Mouse (Mus musculus) liver, embryonic 12.5 days (tissue): ENCODE data around the gene Vash2. TPM values are rescaled to one million over a fixed set of nuclear protein-coding genes. Genes with fewer than 3 reads are reported as not detected.

Experiments
- ATAC-seq: fragments of 200-750 bp; cut with Nextera tagmentation; 2 replicates; pipeline ENCODE4 v1.8.0; 2017; ENCODE audit warnings: moderate number of reproducible peaks, mild to moderate bottlenecking, moderate library complexity
- H3K27ac ChIP-seq: fragments of 300-500 bp; sonication (generic); 2 replicates; pipeline ENCODE4 v1.5.1; 2016; ENCODE audit warnings: mild to moderate bottlenecking
- H3K27me3 ChIP-seq: fragments of 300-500 bp; sonication (generic); replicated peaks from 2 replicates; pipeline ENCODE4 v1.6.1; 2016; ENCODE audit warnings: mild to moderate bottlenecking, moderate library complexity
- H3K36me3 ChIP-seq: fragments of 300-500 bp; sonication (generic); 2 replicates; pipeline ENCODE4 v1.6.1; 2016; ENCODE audit warnings: mild to moderate bottlenecking, moderate library complexity
- H3K4me1 ChIP-seq: fragments of 300-500 bp; sonication (generic); 2 replicates; pipeline ENCODE4 v1.6.1; 2016
- H3K4me2 ChIP-seq: fragments of 300-500 bp; sonication (generic); 2 replicates; pipeline ENCODE4 v1.6.1; 2016; ENCODE audit warnings: mild to moderate bottlenecking, moderate library complexity
- H3K4me3 ChIP-seq: fragments of 300-500 bp; sonication (generic); 2 replicates; pipeline ENCODE4 v1.5.1; 2016; ENCODE audit warnings: mild to moderate bottlenecking, moderate library complexity
- H3K9ac ChIP-seq: fragments of 300-500 bp; sonication (generic); 2 replicates; pipeline ENCODE4 v1.6.1; 2016; ENCODE audit warnings: mild to moderate bottlenecking, moderate library complexity
- H3K9me3 ChIP-seq: fragments of 300-500 bp; sonication (generic); replicated peaks from 2 replicates; pipeline ENCODE4 v1.6.1; 2016; ENCODE audit warnings: mild to moderate bottlenecking, moderate library complexity
- WGBS: fragments of 180-500 bp; shearing (Covaris S2); methylation state at CpG from one replicate; pipeline ENCODE4 v1.1.7; 2016; ENCODE audit not compliant: insufficient replicate concordance; 5-methylcytosine and 5-hydroxymethylcytosine counted together
- polyA plus RNA-seq: library from polyadenylated mRNA; unstranded; fragments of >200 nt; fragmentation: Nextera tagmentation; extraction: Ambion mirVana; gene quantifications from 2 replicates; pipeline ENCODE4 v1.2.1, GENCODE M21; 2016

The Vash2 gene
- polyA plus RNA-seq, 1 experiment from 2014 or later = 3.9 TPM

DNA sequence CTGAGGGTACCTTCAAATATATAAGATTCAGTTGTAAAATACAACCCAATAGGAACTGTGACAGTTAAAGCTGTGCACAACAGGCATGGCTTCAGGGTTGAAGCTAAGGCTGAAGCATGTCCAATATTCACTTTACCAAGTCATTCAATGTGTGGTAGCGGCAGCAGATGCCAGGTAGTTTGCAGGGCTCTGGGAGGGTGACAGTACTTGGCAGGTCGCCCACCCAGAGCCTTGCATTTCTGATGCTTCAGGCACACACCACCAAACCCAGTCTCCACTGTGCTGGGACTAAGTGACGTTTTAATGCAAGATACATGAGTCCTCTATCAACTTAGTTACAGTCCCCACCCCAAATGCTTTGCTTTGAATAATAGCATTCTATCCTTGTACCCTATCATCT lies 21.6 kb upstream of the Vash2 start:
- Histone ChIP-seq H3K36me3 (peaks cover 16% of the 10 kb centered on the region), H3K27me3 (0 out of 2 replicates have a peak, but pooled peaks cover 2% of the 10 kb centered on the region), H3K9me3 (peaks cover 3% of the 10 kb centered on the region; the same call in 1 of the 2 replicates), H3K4me1 (no peaks in the 10 kb centered on the region), H3K27ac (no peak overlapping the region), H3K9ac (no peak overlapping the region), H3K4me2 (no peak overlapping the region), H3K4me3 (no peak overlapping the region)
- 79% methylated on average over 3 of the region's 3 CpGs for WGBS
- ATAC-seq = no peak

GRCm38 (mm10) chr1:190998027-190998426 lies 18.9 kb upstream of the Vash2 start:
- Histone ChIP-seq H3K9ac (no peak overlapping the region), H3K9me3 (peaks cover 3% of the 10 kb centered on the region; the same call in 1 of the 2 replicates), H3K27me3 (peaks cover 21% of the 10 kb centered on the region; the same call in 1 of the 2 replicates), H3K4me1 (no peaks in the 10 kb centered on the region), H3K4me3 (no peak overlapping the region), H3K36me3 (no peaks in the 10 kb centered on the region), H3K27ac (no peak overlapping the region), H3K4me2 (no peak overlapping the region)
- WGBS = 61% methylated on average over 1 of the region's 1 CpGs
- no peak for ATAC-seq

DNA sequence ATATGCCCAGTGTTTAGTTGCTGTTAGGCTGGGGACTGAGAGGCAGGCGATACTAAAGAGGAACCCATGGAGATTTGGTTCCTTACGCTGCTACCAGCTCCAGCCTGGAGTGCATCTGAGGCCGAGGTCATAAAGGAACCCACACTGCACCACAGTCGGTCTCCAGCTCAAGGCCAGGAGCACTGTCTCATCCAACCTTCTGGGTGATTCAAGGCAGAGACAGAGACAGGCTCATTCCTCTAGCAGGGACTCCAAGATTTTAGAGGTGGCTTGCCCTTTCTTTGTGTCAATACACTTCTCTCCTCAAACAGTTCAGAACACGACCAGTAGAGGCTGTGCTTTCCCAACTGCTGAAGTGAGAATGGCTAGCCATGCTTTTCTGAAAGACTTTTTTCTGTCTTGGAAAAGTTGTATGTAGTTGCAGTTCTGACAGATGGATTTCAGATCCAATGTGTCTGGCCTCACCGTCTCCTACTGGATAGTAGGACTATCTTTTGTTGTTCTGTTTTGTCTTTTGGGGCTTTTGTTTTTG lies 17.3 kb upstream of the Vash2 start:
- peaks cover 3% of the 10 kb centered on the region; the same call in 1 of the 2 replicates for H3K9me3 ChIP-seq
- H3K4me2 ChIP-seq = no peak overlapping the region
- H3K4me1 ChIP-seq = no peaks in the 10 kb centered on the region
- H3K36me3 ChIP-seq = no peaks in the 10 kb centered on the region
- 48% methylated on average over 6 of the region's 6 CpGs for WGBS
- no peak overlapping the region for H3K27ac ChIP-seq
- H3K9ac ChIP-seq = no peak overlapping the region
- no peak for ATAC-seq
- H3K4me3 ChIP-seq = no peak overlapping the region
- H3K27me3 ChIP-seq = peaks cover 21% of the 10 kb centered on the region; the same call in 1 of the 2 replicates

- peaks cover 3% of the 10 kb centered on the region; the same call in 1 of the 2 replicates for H3K9me3 ChIP-seq
- no peak overlapping the region for H3K4me3 ChIP-seq
- no peak overlapping the region for H3K27ac ChIP-seq
- no peaks in the 10 kb centered on the region for H3K36me3 ChIP-seq
- H3K4me1 ChIP-seq = no peaks in the 10 kb centered on the region
- peaks cover 21% of the 10 kb centered on the region; the same call in 1 of the 2 replicates for H3K27me3 ChIP-seq
- H3K4me2 ChIP-seq = no peak overlapping the region
- no peak for ATAC-seq
- 74% methylated on average over 7 of the region's 7 CpGs for WGBS
- no peak overlapping the region for H3K9ac ChIP-seq
These were observed 16.5 kb upstream of the Vash2 start for GRCm38 (mm10) chr1:190995548-190995947.

- H3K4me1 ChIP-seq = no peaks in the 10 kb centered on the region
- H3K4me3 ChIP-seq = no peak overlapping the region
- no peak overlapping the region for H3K9ac ChIP-seq
- H3K27me3 ChIP-seq = peaks cover 10% of the 10 kb centered on the region; the same call in 1 of the 2 replicates
- H3K36me3 ChIP-seq = no peaks in the 10 kb centered on the region
- 70% methylated on average over 9 of the region's 9 CpGs for WGBS
- no peak overlapping the region for H3K27ac ChIP-seq
- ATAC-seq = no peak
- no peaks in the 10 kb centered on the region for H3K9me3 ChIP-seq
- no peak overlapping the region for H3K4me2 ChIP-seq
These were observed 10.5 kb upstream of the Vash2 start for GRCm38 (mm10) chr1:190989437-190990082.

DNA sequence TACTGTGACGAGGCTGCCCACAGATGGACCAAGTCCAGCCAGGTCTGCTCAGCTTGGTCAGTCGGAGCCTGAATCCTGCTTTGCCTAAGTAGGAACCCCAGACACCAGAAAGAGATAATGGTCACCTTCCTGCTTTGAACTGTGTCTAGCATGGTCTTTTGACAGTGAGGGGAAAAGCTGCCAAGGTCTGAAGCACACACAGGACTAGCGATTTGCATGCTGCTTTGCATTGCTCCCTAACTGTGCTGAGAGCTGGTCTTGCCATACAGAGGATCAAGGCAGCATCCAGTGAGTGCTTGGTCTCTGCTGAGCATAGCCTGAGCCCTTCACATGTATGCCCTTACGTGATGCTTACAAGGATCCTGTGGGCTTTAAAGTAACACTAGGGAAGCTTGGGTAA lies 2.3 kb upstream of the Vash2 start:
- no peak for ATAC-seq
- H3K9ac ChIP-seq = no peak overlapping the region
- no peaks in the 10 kb centered on the region for H3K9me3 ChIP-seq
- no peak overlapping the region for H3K4me2 ChIP-seq
- H3K27me3 ChIP-seq = peaks cover 56% of the 10 kb centered on the region
- H3K27ac ChIP-seq = no peak overlapping the region
- WGBS = 65% methylated on average over 4 of the region's 4 CpGs
- H3K4me3 ChIP-seq = no peak overlapping the region
- H3K4me1 ChIP-seq = peaks cover 13% of the 10 kb centered on the region
- no peaks in the 10 kb centered on the region for H3K36me3 ChIP-seq

- no peak for ATAC-seq
- H3K4me1 ChIP-seq = peaks cover 13% of the 10 kb centered on the region
- whole genome bisulfite sequencing = 44% methylated on average over 1 of the region's 1 CpGs
- no peak overlapping the region for H3K4me3 ChIP-seq
- H3K36me3 ChIP-seq = no peaks in the 10 kb centered on the region
- no peak overlapping the region for H3K4me2 ChIP-seq
- peaks cover 65% of the 10 kb centered on the region for H3K27me3 ChIP-seq
- no peak overlapping the region for H3K27ac ChIP-seq
- H3K9me3 ChIP-seq = no peaks in the 10 kb centered on the region
- H3K9ac ChIP-seq = no peak overlapping the region
These were observed 1.4 kb upstream of the Vash2 start for GRCm38 (mm10) chr1:190980470-190980869.

GRCm38 (mm10) chr1:190978511-190979073 lies 504 bp downstream of the Vash2 start:
- 2% methylated on average over 46 of the region's 46 CpGs for WGBS
- H3K4me2 ChIP-seq = peak overlapping the region; percentile 72
- H3K4me3 ChIP-seq = peak overlapping the region; percentile 53
- peaks cover 13% of the 10 kb centered on the region for H3K4me1 ChIP-seq
- H3K36me3 ChIP-seq = no peaks in the 10 kb centered on the region
- H3K27me3 ChIP-seq = peaks cover 83% of the 10 kb centered on the region
- ATAC-seq = peak; percentile 38; the same call in 1 of the 2 replicates
- H3K27ac ChIP-seq = peak overlapping the region; percentile 64; the same call in 1 of the 2 replicates
- no peaks in the 10 kb centered on the region for H3K9me3 ChIP-seq
- peak overlapping the region; percentile 52 for H3K9ac ChIP-seq

- H3K9ac ChIP-seq = peak overlapping the region; percentile 52
- H3K4me3 ChIP-seq = peak overlapping the region; percentile 53
- no peak for ATAC-seq
- H3K27me3 ChIP-seq = peaks cover 89% of the 10 kb centered on the region
- H3K4me2 ChIP-seq = peak overlapping the region; percentile 72
- no peak overlapping the region for H3K27ac ChIP-seq
- peaks cover 13% of the 10 kb centered on the region for H3K4me1 ChIP-seq
- H3K36me3 ChIP-seq = no peaks in the 10 kb centered on the region
- H3K9me3 ChIP-seq = no peaks in the 10 kb centered on the region
- WGBS = 5% methylated on average over 22 of the region's 22 CpGs
These were observed 1.1 kb downstream of the Vash2 start for GRCm38 (mm10) chr1:190978001-190978400.

DNA sequence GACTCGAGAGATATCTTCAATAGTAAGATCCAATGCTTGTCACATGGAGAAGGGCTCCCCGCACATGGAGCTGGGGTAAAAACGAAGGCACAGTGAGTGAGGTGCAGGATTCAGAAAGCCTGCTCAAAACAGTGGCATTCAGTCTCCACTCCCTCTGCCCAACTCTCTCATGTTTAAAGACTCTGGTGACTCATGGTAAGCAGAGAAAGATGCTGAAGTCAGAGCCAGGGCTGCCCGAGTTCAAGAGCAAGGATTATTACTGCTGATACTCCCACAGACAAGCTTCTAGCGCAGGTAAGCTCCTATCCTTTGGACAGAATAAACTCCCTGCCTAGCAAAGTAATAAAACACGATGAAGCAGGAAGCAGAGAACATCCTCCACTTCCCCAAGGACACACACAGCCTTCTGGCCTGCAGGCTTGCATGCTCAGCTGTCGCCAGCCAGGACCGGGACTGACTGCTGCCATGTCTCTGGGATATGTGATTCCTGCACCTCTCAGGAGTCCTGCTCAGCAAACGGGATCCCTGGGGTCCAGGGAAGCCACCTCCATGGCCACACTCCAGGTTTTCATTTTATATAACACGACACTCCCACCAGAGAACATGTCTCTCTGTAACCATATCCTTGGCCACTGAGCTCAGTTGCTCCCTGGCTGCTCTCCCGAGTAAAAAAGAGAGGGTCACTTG lies 2.1 kb downstream of the Vash2 start:
- H3K36me3 ChIP-seq = no peaks in the 10 kb centered on the region
- H3K9ac ChIP-seq = no peak overlapping the region
- peaks cover 15% of the 10 kb centered on the region for H3K4me1 ChIP-seq
- no peak overlapping the region for H3K4me2 ChIP-seq
- no peak overlapping the region for H3K4me3 ChIP-seq
- WGBS = 47% methylated on average over 11 of the region's 11 CpGs
- no peak for ATAC-seq
- H3K27ac ChIP-seq = no peak overlapping the region
- H3K9me3 ChIP-seq = no peaks in the 10 kb centered on the region
- H3K27me3 ChIP-seq = peaks cover 98% of the 10 kb centered on the region

- Histone ChIP-seq H3K27me3 (peaks cover 77% of the 10 kb centered on the region), H3K9ac (no peak overlapping the region), H3K4me3 (no peak overlapping the region), H3K36me3 (no peaks in the 10 kb centered on the region), H3K4me2 (no peak overlapping the region), H3K4me1 (peaks cover 20% of the 10 kb centered on the region), H3K27ac (no peak overlapping the region), H3K9me3 (no peaks in the 10 kb centered on the region)
- no peak for ATAC-seq
- 24% methylated on average over 1 of the region's 1 CpGs for WGBS
These were observed 4.3 kb downstream of the Vash2 start for GRCm38 (mm10) chr1:190974833-190975232.

DNA sequence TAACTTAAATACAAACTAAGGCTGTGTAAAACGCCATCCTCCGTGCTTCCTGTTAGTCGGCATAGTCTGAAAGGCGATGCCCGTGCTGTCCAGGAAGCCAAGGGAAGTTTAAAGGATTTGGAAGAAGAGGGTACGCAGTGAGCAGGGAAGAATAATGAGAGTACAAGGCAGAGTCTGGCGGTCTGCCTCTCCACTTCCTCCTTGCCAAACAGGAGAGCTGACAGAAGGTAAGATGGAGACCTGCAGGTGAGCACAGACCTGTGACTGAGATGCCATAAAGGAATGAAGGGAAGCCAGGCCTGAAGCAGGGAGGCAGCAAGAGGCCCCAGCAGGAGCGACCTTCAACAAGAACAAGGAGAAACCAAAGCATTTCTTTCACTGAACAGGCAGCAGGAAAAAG lies 4.9 kb downstream of the Vash2 start:
- peaks cover 70% of the 10 kb centered on the region for H3K27me3 ChIP-seq
- WGBS = 65% methylated on average over 8 of the region's 8 CpGs

More for the DNA sequence above, 4.9 kb downstream of the Vash2 start:
- H3K36me3 ChIP-seq = no peaks in the 10 kb centered on the region
- no peak overlapping the region for H3K4me3 ChIP-seq
- no peak for ATAC-seq
- no peak overlapping the region for H3K27ac ChIP-seq
- no peak overlapping the region for H3K4me2 ChIP-seq
- no peaks in the 10 kb centered on the region for H3K9me3 ChIP-seq
- H3K4me1 ChIP-seq = peaks cover 19% of the 10 kb centered on the region
- no peak overlapping the region for H3K9ac ChIP-seq
